Mouse (Mus musculus) cortical plate, adult 2 months (tissue): ENCODE measurements at regions not wholly inside any gene's neighbourhood (a gene's known extent, or its start where the extent isn't known, plus 50 kb on each side); places are given as distances from the start of the nearest gene placed in this dataset.

Experiments
- CTCF ChIP-seq: fragments of 200-500 bp; IDR thresholded peaks from 2 replicates; pipeline ENCODE4 v1.5.1; 2011; ENCODE audit warnings: mild to moderate bottlenecking, control low read depth, low read length; ENCODE audit not compliant: insufficient read depth; ENCODE audit errors: extremely low read depth
- POLR2A ChIP-seq: fragments of 200-500 bp; IDR thresholded peaks from 2 replicates; pipeline ENCODE4 v1.6.1; 2011; ENCODE audit warnings: mild to moderate bottlenecking, low read length, control low read depth; ENCODE audit not compliant: insufficient read depth; ENCODE audit errors: extremely low read depth

DNA sequence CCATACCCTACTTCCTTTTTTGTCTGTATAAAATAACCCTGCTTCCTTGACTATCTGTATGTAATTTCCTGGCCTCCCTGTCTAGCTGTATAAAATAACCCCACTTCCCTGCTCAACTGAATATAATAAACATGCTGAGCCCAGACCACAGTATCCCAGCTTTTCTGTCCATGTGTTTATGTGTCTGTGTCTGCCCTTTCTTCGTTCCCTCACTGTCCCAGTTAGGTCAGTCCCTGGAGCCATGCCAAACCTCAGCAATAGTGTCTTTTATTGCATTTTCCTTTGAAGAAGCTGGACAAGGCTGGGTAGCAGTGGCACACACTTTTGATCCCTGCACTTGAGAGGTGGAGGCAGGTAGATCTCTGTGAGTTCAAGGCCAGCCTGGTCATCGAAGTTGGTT is 198.0 kb upstream of the Tac1 start:
- TF ChIP-seq POLR2A (no peak), CTCF (no peak)
